Mouse (Mus musculus): ENCODE results near the gene Ppp5c.
A peak's percentile ranks its signal among the peaks of the same experiment; 100 is the strongest.

GRCm38 (mm10) chr7:16999650-17000049 is 28.1 kb downstream of the Ppp5c start:
- TF ChIP-seq CTCF (IDR thresholded peaks at IDR 0.05; ENCODE audit: extremely low read depth, insufficient read length, insufficient replicate concordance, low read depth, low read length) (peak; percentile 96; the same call in 1 of the 2 replicates), POLR2A (IDR thresholded peaks at IDR 0.05; ENCODE audit: low read depth, low read length) (no peak)
